Comparison of ENCODE assay signal across 9 mouse cellular contexts in genomic region chrX:106189356-106189755, GRCm38 (mm10). TPM values are rescaled to one million over a fixed set of nuclear protein-coding genes. Genes with fewer than 3 reads are reported as not detected.
DNase-seq lines count a peak whose midpoint lies in the region; ATAC-seq and TF ChIP-seq lines count a peak whose summit lies in the region.
"Had no signal": no experiment of that assay in that cellular context is flagged by ENCODE, and none has a peak within 500 bp of the region (broad histone marks: within the 10 kb centered on the region; RNA-seq: fewer than 3 reads in every experiment).

No protein-coding gene starts in this region.

- H3K9me3 ChIP-seq in neural tube, embryonic 11.5 days (ENCODE audit: control insufficient read depth, low read length) = no peaks in the 10 kb centered on the region
- H3K9me3 ChIP-seq in forebrain, embryonic 12.5 days = no peaks in the 10 kb centered on the region
- no peaks in the 10 kb centered on the region for H3K9me3 ChIP-seq in limb, embryonic 15.5 days
- no peaks in the 10 kb centered on the region for H3K9me3 ChIP-seq in stomach, embryonic 15.5 days

- WGBS in neural tube, embryonic 11.5 days = 64% methylated on average over 5 of the region's 5 CpGs
- WGBS in forebrain, embryonic 12.5 days = 56% methylated on average over 5 of the region's 5 CpGs
- WGBS in limb, embryonic 15.5 days = 55% methylated on average over 5 of the region's 5 CpGs
- 77% methylated on average over 5 of the region's 5 CpGs for WGBS in stomach, embryonic 15.5 days
- WGBS in lung, adult 2 months = 57% methylated on average over 5 of the region's 5 CpGs

- no peaks in the 10 kb centered on the region for H3K27me3 ChIP-seq in neural tube, embryonic 11.5 days (ENCODE audit: control insufficient read depth, insufficient read depth, low read length)
- 0 out of 2 replicates have a peak, but pooled peaks cover 2% of the 10 kb centered on the region for H3K27me3 ChIP-seq in forebrain, embryonic 12.5 days
- no peaks in the 10 kb centered on the region for H3K27me3 ChIP-seq in limb, embryonic 15.5 days
- no peaks in the 10 kb centered on the region for H3K27me3 ChIP-seq in stomach, embryonic 15.5 days (replicated peaks)

- H3K4me1 ChIP-seq in neural tube, embryonic 11.5 days (ENCODE audit: control insufficient read depth, insufficient read depth, low read length) = 0 out of 2 replicates have a peak, but pooled peaks cover 3% of the 10 kb centered on the region
- peaks cover 15% of the 10 kb centered on the region for H3K4me1 ChIP-seq in forebrain, embryonic 12.5 days
- H3K4me1 ChIP-seq in limb, embryonic 15.5 days = peaks cover 8% of the 10 kb centered on the region
- no peaks in the 10 kb centered on the region for H3K4me1 ChIP-seq in stomach, embryonic 15.5 days
- H3K4me1 ChIP-seq in lung, adult 2 months (ENCODE audit: control insufficient read depth, insufficient read depth, low read length) = no peaks in the 10 kb centered on the region; the same call in 1 of the 2 replicates

- peak overlapping the region; percentile 47 for H3K4me2 ChIP-seq in neural tube, embryonic 11.5 days (ENCODE audit: low read depth)
- peak overlapping the region; percentile 58 for H3K4me2 ChIP-seq in forebrain, embryonic 12.5 days
- peak overlapping the region; percentile 39 for H3K4me2 ChIP-seq in limb, embryonic 15.5 days
- H3K4me2 ChIP-seq in stomach, embryonic 15.5 days = peak overlapping the region; percentile 52

- H3K9ac ChIP-seq in neural tube, embryonic 11.5 days (ENCODE audit: low read length) = no peak overlapping the region
- H3K9ac ChIP-seq in forebrain, embryonic 12.5 days = no peak overlapping the region
- no peak overlapping the region for H3K9ac ChIP-seq in limb, embryonic 15.5 days
- H3K9ac ChIP-seq in stomach, embryonic 15.5 days = no peak overlapping the region

- TF ChIP-seq POLR2A in lung, adult 2 months (IDR thresholded peaks at IDR 0.05; ENCODE audit: borderline replicate concordance, extremely low read depth, low read depth, low read length) = no peak

- no peaks in the 10 kb centered on the region for H3K36me3 ChIP-seq in neural tube, embryonic 11.5 days (ENCODE audit: control insufficient read depth, insufficient read depth, low read length)
- 0 out of 2 replicates have a peak, but pooled peaks cover 4% of the 10 kb centered on the region for H3K36me3 ChIP-seq in forebrain, embryonic 12.5 days (replicated peaks)
- H3K36me3 ChIP-seq in limb, embryonic 15.5 days = no peaks in the 10 kb centered on the region
- no peaks in the 10 kb centered on the region for H3K36me3 ChIP-seq in stomach, embryonic 15.5 days

- H3K4me3 ChIP-seq in neural tube, embryonic 11.5 days (ENCODE audit: low read depth, low read length) = peak overlapping the region; percentile 51
- peak overlapping the region; percentile 53 for H3K4me3 ChIP-seq in forebrain, embryonic 12.5 days (replicated peaks)
- H3K4me3 ChIP-seq in limb, embryonic 15.5 days = peak overlapping the region; percentile 52
- peak overlapping the region; percentile 50 for H3K4me3 ChIP-seq in stomach, embryonic 15.5 days (replicated peaks)
- H3K4me3 ChIP-seq in lung, adult 2 months (replicated peaks; ENCODE audit: extremely low read depth, low read depth, low read length) = no peak overlapping the region

- ATAC-seq in neural tube, embryonic 11.5 days (ENCODE audit: insufficient read depth, low FRiP score, low TSS enrichment) = no peak
- no peak for ATAC-seq in forebrain, embryonic 12.5 days (ENCODE audit: low FRiP score)
- no peak for ATAC-seq in limb, embryonic 15.5 days (ENCODE audit: insufficient number of reproducible peaks, low FRiP score, low TSS enrichment, low read depth)
- no peak for ATAC-seq in stomach, embryonic 15.5 days (ENCODE audit: insufficient read depth, low FRiP score, low read depth)

- DNase-seq in neural tube, embryonic 11.5 days (ENCODE audit: low spot score) = no peak
- DNase-seq in neural tube, embryonic 10.5 days (ENCODE audit: extremely low spot score, low spot score) = no peak
- DNase-seq in embryo, embryonic 10 days (ENCODE audit: low spot score) = no peak
- DNase-seq in cerebellum, postnatal 36 days = no peak
- DNase-seq in lung, adult 2 months = no peak
- DNase-seq: lung, adult 18-20 months had no signal

- no peak overlapping the region for H3K27ac ChIP-seq in neural tube, embryonic 11.5 days (ENCODE audit: low read depth, low read length)
- no peak overlapping the region for H3K27ac ChIP-seq in forebrain, embryonic 12.5 days
- no peak overlapping the region for H3K27ac ChIP-seq in limb, embryonic 15.5 days
- H3K27ac ChIP-seq in stomach, embryonic 15.5 days = no peak overlapping the region

- no peak for TF ChIP-seq CTCF in lung, adult 2 months (IDR thresholded peaks at IDR 0.05; ENCODE audit: insufficient read depth, low read length)

RNA-seq across cellular contexts. Expression of gene Pgk1, which starts 2.5 kb away (rescaled TPM):
- polyA plus RNA-seq in neural tube, embryonic 11.5 days (2014; fragmentation: Nextera tagmentation; extraction: Ambion mirVana) = 434 and 438 TPM in 2 replicates
- polyA plus RNA-seq in forebrain, embryonic 12.5 days (2016; fragmentation: Nextera tagmentation; extraction: Ambion mirVana) = 369 and 371 TPM in 2 replicates
- polyA plus RNA-seq in limb, embryonic 15.5 days (2015; fragmentation: Nextera tagmentation; extraction: Ambion mirVana) = 373 and 387 TPM in 2 replicates
- 290 and 352 TPM in 2 replicates for polyA plus RNA-seq in stomach, embryonic 15.5 days (2015; fragmentation: Nextera tagmentation; extraction: Ambion mirVana)
- 32.1 and 64.4 TPM in 2 replicates for polyA plus RNA-seq in lung, adult 2 months (2012; rRNA removed)

RNA-seq across cellular contexts. Expression of gene Taf9b, which starts 31.6 kb away (rescaled TPM):
- 15.0 and 15.5 TPM in 2 replicates for polyA plus RNA-seq in neural tube, embryonic 11.5 days (2014; fragmentation: Nextera tagmentation; extraction: Ambion mirVana)
- 14.2 and 14.8 TPM in 2 replicates for polyA plus RNA-seq in forebrain, embryonic 12.5 days (2016; fragmentation: Nextera tagmentation; extraction: Ambion mirVana)
- polyA plus RNA-seq in limb, embryonic 15.5 days (2015; fragmentation: Nextera tagmentation; extraction: Ambion mirVana) = 7.8 and 9.8 TPM in 2 replicates
- 10.6 and 10.9 TPM in 2 replicates for polyA plus RNA-seq in stomach, embryonic 15.5 days (2015; fragmentation: Nextera tagmentation; extraction: Ambion mirVana)
- 6.2 and 11.0 TPM in 2 replicates for polyA plus RNA-seq in lung, adult 2 months (2012; rRNA removed)

RNA-seq across cellular contexts. Expression of gene Tlr13, which starts 46.4 kb away (rescaled TPM):
- 0.31 and 0.74 TPM in 2 replicates for polyA plus RNA-seq in neural tube, embryonic 11.5 days (2014; fragmentation: Nextera tagmentation; extraction: Ambion mirVana)
- 0.08 and 0.17 TPM in 2 replicates for polyA plus RNA-seq in forebrain, embryonic 12.5 days (2016; fragmentation: Nextera tagmentation; extraction: Ambion mirVana)
- 0.97 and 1.2 TPM in 2 replicates for polyA plus RNA-seq in limb, embryonic 15.5 days (2015; fragmentation: Nextera tagmentation; extraction: Ambion mirVana)
- polyA plus RNA-seq in stomach, embryonic 15.5 days (2015; fragmentation: Nextera tagmentation; extraction: Ambion mirVana) = 1.0 and 1.1 TPM in 2 replicates
- 1.4 and 2.0 TPM in 2 replicates for polyA plus RNA-seq in lung, adult 2 months (2012; rRNA removed)
